Mouse (Mus musculus) layer of hippocampus, postnatal 36 days (tissue): Measurements from ENCODE around the gene Elfn1. TPM values are rescaled to one million over a fixed set of nuclear protein-coding genes. Genes with fewer than 3 reads are reported as not detected.

Experiments used
- DNase-seq, 2 experiments: peaks; one replicate each; pipeline ENCODE4 v3.0.0; 2022
- total RNA-seq, 2 experiments: library from RNA; stranded (reverse); gene quantifications; 2 replicates each; pipeline ENCODE4 v1.2.3; 2021

Gene Elfn1
- total RNA-seq, 2 experiments from 2014 or later = 28.3 to 29.6 TPM

GRCm38 (mm10) chr5:140023941-140024500 is 116.3 kb downstream of the Elfn1 start:
- DNase-seq = peak; percentile 23 to 40

Other genes with a start within 250 kb of the Elfn1 start
- gene Micall2, start 171.6 kb upstream of the Elfn1 start, total RNA-seq = 1 to 10 TPM; 1.2 to 1.9 TPM
- gene Ints1, start 132.3 kb upstream of the Elfn1 start, total RNA-seq = 10 to 100 TPM; 86.4 to 91.9 TPM
- gene Mafk, start 116.4 kb upstream of the Elfn1 start, total RNA-seq = 1 to 10 TPM; 7.3 to 8.2 TPM
- gene Tmem184a, start 88.0 kb upstream of the Elfn1 start, total RNA-seq = 1 to 10 TPM in 1 of 2 experiments, under 1 TPM in 1; 0.18 to 1.0 TPM
- not detected for gene Gm26938, start 81.5 kb upstream of the Elfn1 start, total RNA-seq
- 10 to 100 TPM; 18.4 to 19.9 TPM for gene Psmg3, start 81.1 kb upstream of the Elfn1 start, total RNA-seq